Mouse (Mus musculus): Measurements from ENCODE around the gene Dglucy. TPM values are rescaled to one million over a fixed set of nuclear protein-coding genes. Genes with fewer than 3 reads are reported as not detected.

The Dglucy gene
- polyA plus RNA-seq, 1 experiment from 2014 or later: 18.9 TPM

- Histone ChIP-seq H3K36me3 (ENCODE audit: inconsistent target) (no peaks in the 10 kb centered on the region), H3K79me2 (ENCODE audit: inconsistent target) (no peaks in the 10 kb centered on the region), H3K4me3 (ENCODE audit: inconsistent target) (no peak overlapping the region), H3K27ac (no peak overlapping the region)
- WGBS (ENCODE audit: missing documents): 50% methylated on average over 12 of the region's 12 CpGs
Measured at GRCm38 (mm10) chr12:100897736-100898650, 119.1 kb downstream of the Dglucy start.

GRCm38 (mm10) chr12:100899111-100899640 is 120.3 kb downstream of the Dglucy start:
- 5% methylated on average over 26 of the region's 30 CpGs for WGBS (ENCODE audit: missing documents)
- Histone ChIP-seq H3K27ac (no peak overlapping the region), H3K36me3 (ENCODE audit: inconsistent target) (no peaks in the 10 kb centered on the region), H3K4me3 (ENCODE audit: inconsistent target) (no peak overlapping the region), H3K79me2 (ENCODE audit: inconsistent target) (no peaks in the 10 kb centered on the region)

- H3K27ac ChIP-seq: no peak overlapping the region
- no peaks in the 10 kb centered on the region for H3K36me3 ChIP-seq (ENCODE audit: inconsistent target)
- H3K4me3 ChIP-seq (ENCODE audit: inconsistent target): no peak overlapping the region
- 82% methylated on average over 4 of the region's 6 CpGs for WGBS (ENCODE audit: missing documents)
- no peaks in the 10 kb centered on the region for H3K79me2 ChIP-seq (ENCODE audit: inconsistent target)
Measured at GRCm38 (mm10) chr12:100900901-100901300, 122.0 kb downstream of the Dglucy start.

- WGBS (ENCODE audit: missing documents): 59% methylated on average over 6 of the region's 6 CpGs
- Histone ChIP-seq H3K27ac (no peak overlapping the region), H3K36me3 (ENCODE audit: inconsistent target) (no peaks in the 10 kb centered on the region), H3K79me2 (ENCODE audit: inconsistent target) (no peaks in the 10 kb centered on the region), H3K4me3 (ENCODE audit: inconsistent target) (no peak overlapping the region)
Measured at GRCm38 (mm10) chr12:100901386-100901785, 122.5 kb downstream of the Dglucy start.

GRCm38 (mm10) chr12:100903761-100904160 is 124.9 kb downstream of the Dglucy start:
- H3K27ac ChIP-seq: no peak overlapping the region
- 80% methylated on average over 9 of the region's 9 CpGs for WGBS (ENCODE audit: missing documents)
- H3K36me3 ChIP-seq (ENCODE audit: inconsistent target): no peaks in the 10 kb centered on the region
- no peak overlapping the region for H3K4me3 ChIP-seq (ENCODE audit: inconsistent target)
- H3K79me2 ChIP-seq (ENCODE audit: inconsistent target): no peaks in the 10 kb centered on the region

GRCm38 (mm10) chr12:100906861-100907260 is 128.0 kb downstream of the Dglucy start:
- no peak overlapping the region for H3K4me3 ChIP-seq (ENCODE audit: inconsistent target)
- H3K79me2 ChIP-seq (ENCODE audit: inconsistent target): no peaks in the 10 kb centered on the region
- 86% methylated on average over 5 of the region's 5 CpGs for WGBS (ENCODE audit: missing documents)
- no peaks in the 10 kb centered on the region for H3K36me3 ChIP-seq (ENCODE audit: inconsistent target)
- no peak overlapping the region for H3K27ac ChIP-seq

GRCm38 (mm10) chr12:100907598-100908297 is 128.9 kb downstream of the Dglucy start, which contains the start of gene Gpr68:
Gpr68 (minus strand) TSS chr12:100908198.
- Histone ChIP-seq H3K36me3 (ENCODE audit: inconsistent target) (no peaks in the 10 kb centered on the region), H3K79me2 (ENCODE audit: inconsistent target) (no peaks in the 10 kb centered on the region), H3K4me3 (ENCODE audit: inconsistent target) (no peak within 1 kb of the TSS), H3K27ac (no peak within 1 kb of the TSS)
- WGBS (ENCODE audit: missing documents): 8% methylated on average over 35 of the region's 39 CpGs

- H3K27ac ChIP-seq: no peak overlapping the region
- 49% methylated on average over 9 of the region's 10 CpGs for WGBS (ENCODE audit: missing documents)
- no peaks in the 10 kb centered on the region for H3K36me3 ChIP-seq (ENCODE audit: inconsistent target)
- H3K4me3 ChIP-seq (ENCODE audit: inconsistent target): no peak overlapping the region
- H3K79me2 ChIP-seq (ENCODE audit: inconsistent target): no peaks in the 10 kb centered on the region
Measured at GRCm38 (mm10) chr12:100908298-100909034, 129.6 kb downstream of the Dglucy start.

- H3K79me2 ChIP-seq (ENCODE audit: inconsistent target): no peaks in the 10 kb centered on the region
- WGBS (ENCODE audit: missing documents): 82% methylated on average over 6 of the region's 6 CpGs
- no peaks in the 10 kb centered on the region for H3K36me3 ChIP-seq (ENCODE audit: inconsistent target)
- no peak overlapping the region for H3K27ac ChIP-seq
- H3K4me3 ChIP-seq (ENCODE audit: inconsistent target): no peak overlapping the region
Measured at GRCm38 (mm10) chr12:100909765-100910164, 130.9 kb downstream of the Dglucy start.

GRCm38 (mm10) chr12:100910731-100911130 is 131.9 kb downstream of the Dglucy start:
- Histone ChIP-seq H3K36me3 (ENCODE audit: inconsistent target) (no peaks in the 10 kb centered on the region), H3K27ac (no peak overlapping the region), H3K4me3 (ENCODE audit: inconsistent target) (no peak overlapping the region), H3K79me2 (ENCODE audit: inconsistent target) (no peaks in the 10 kb centered on the region)
- WGBS (ENCODE audit: missing documents): 94% methylated on average over 12 of the region's 12 CpGs

- H3K36me3 ChIP-seq (ENCODE audit: inconsistent target): no peaks in the 10 kb centered on the region
- H3K4me3 ChIP-seq (ENCODE audit: inconsistent target): no peak overlapping the region
- 34% methylated on average over 15 of the region's 15 CpGs for WGBS (ENCODE audit: missing documents)
- H3K27ac ChIP-seq: peak overlapping the region; percentile 46
- no peaks in the 10 kb centered on the region for H3K79me2 ChIP-seq (ENCODE audit: inconsistent target)
Measured at GRCm38 (mm10) chr12:100924646-100925339, 145.9 kb downstream of the Dglucy start.

- no peak overlapping the region for H3K4me3 ChIP-seq (ENCODE audit: inconsistent target)
- peak overlapping the region; percentile 46 for H3K27ac ChIP-seq
- no peaks in the 10 kb centered on the region for H3K79me2 ChIP-seq (ENCODE audit: inconsistent target)
- WGBS (ENCODE audit: missing documents): 68% methylated on average over 14 of the region's 14 CpGs
- no peaks in the 10 kb centered on the region for H3K36me3 ChIP-seq (ENCODE audit: inconsistent target)
Measured at GRCm38 (mm10) chr12:100925644-100926619, 147.1 kb downstream of the Dglucy start.

- no peaks in the 10 kb centered on the region for H3K36me3 ChIP-seq (ENCODE audit: inconsistent target)
- no peaks in the 10 kb centered on the region for H3K79me2 ChIP-seq (ENCODE audit: inconsistent target)
- no peak overlapping the region for H3K27ac ChIP-seq
- H3K4me3 ChIP-seq (ENCODE audit: inconsistent target): no peak overlapping the region
- WGBS (ENCODE audit: missing documents): 84% methylated on average over 9 of the region's 9 CpGs
Measured at GRCm38 (mm10) chr12:100928286-100928685, 149.4 kb downstream of the Dglucy start.

Data from macrophage (primary cell).